Mouse (Mus musculus): ENCODE measurements around the gene Prkci.

Prkci gene

GRCm38 (mm10) chr3:31049087-31049486 is 53.5 kb downstream of the Prkci start:
- DNase-seq = no peak

- DNase-seq = no peak
Observed at GRCm38 (mm10) chr3:31050375-31050774, 54.8 kb downstream of the Prkci start.

- no peak for DNase-seq
Observed at GRCm38 (mm10) chr3:31051730-31052129, 56.2 kb downstream of the Prkci start.

DNA sequence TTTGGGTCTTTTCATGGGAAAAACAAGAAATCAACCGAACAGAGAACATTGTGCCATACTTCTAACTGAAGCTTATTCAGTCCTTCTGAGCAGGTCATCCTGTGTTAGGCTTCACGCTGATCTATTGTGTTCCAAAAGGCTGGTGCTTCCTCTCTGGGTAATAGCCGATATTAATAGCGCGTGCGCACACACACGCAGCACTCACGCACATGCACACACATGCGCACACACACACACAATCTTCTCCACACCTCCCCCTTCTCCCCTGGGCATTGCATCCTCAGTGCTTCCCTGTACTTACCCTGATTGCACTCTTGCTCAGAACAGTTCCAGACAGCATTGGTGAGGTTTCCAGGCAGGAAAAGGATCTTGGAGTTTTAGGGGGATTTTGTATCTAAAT is 57.6 kb downstream of the Prkci start:
- DNase-seq = no peak

DNA sequence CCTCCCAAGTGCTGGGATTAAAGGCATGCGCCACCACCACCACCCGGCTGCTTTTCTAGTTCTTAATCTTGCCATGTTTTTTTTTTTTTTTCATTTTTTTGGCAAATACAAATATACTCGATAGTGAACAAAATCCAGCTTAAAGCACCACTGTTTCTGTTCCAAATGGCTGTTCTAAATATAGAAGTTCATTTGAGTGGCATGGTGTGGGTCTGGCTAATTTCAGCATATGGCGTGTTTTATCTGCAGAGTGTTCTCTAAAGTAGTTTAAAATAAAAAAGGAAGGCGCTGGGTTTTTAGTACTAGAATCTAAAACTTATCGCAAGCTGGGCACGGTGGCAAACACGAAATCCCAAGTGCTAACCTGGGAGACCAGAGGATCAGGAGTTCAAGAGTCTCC is 59.3 kb downstream of the Prkci start:
- no peak for DNase-seq

DNA sequence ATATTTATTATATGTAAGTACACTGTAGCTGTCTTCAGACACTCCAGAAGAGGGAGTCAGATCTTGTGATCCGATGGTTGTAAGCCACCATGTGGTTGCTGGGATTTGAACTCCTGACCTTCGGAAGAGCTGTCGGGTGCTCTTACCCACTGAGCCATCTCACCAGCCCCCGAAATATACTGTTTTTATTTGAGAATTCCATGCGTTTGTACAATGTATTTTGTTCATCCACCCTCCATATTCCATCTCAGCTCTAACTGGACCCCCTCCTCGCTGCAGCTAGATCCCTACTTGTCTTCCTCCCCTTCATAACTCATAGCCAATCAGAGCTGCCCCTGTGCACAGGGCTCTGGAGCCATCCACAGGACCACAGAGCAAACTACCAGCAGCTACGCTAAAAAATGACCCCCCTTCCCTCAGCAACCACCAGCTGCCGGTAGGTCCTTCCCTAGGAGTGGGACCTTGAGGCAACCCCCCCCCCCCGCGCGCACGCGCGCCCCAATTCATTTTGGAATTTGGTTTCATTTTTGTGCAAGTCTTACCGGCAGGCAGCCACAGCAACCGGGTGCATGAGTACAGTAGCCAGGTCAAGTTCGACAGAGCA is 60.6 kb downstream of the Prkci start:
- DNase-seq = peak; percentile 67

GRCm38 (mm10) chr3:31056651-31057627 is 61.4 kb downstream of the Prkci start:
- peak; percentile 85 for DNase-seq

GRCm38 (mm10) chr3:31060745-31061102 is 65.2 kb downstream of the Prkci start:
- DNase-seq = no peak

DNA sequence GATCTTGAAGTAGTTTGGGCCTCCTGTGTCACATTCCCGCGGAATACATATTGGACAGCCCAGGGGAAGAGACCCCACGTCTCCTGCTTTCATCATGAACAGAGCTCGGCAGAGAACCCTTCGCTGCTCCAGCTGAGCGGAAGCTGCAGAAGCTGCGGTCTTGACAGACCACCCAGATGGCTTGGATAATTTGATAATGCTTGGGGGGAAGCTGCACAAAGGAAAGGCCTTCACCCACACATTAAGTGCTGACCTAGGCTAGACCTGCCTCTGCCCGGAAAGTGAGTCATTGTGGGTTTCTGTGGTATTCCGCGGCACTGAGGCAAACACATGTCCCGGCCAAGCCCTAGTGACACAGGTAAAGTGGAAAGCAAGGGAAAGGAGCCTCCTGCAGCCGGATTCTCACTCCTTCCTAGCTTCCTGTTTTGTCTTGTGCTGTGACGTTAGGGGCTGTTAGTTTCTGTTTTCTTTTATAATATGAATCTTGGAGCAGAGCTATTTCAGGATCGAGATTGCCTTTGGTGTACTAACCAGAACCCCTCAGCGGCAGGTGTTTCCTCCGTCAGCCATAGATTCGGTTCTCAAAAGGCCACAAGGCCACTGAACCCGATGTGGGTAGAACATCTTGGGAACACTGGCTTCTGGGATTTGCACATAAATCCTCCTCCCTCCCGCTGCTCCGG is 65.7 kb downstream of the Prkci start:
- peak; percentile 50 for DNase-seq

- DNase-seq = peak; percentile 26
Observed at GRCm38 (mm10) chr3:31061786-31062120, 66.2 kb downstream of the Prkci start.

DNA sequence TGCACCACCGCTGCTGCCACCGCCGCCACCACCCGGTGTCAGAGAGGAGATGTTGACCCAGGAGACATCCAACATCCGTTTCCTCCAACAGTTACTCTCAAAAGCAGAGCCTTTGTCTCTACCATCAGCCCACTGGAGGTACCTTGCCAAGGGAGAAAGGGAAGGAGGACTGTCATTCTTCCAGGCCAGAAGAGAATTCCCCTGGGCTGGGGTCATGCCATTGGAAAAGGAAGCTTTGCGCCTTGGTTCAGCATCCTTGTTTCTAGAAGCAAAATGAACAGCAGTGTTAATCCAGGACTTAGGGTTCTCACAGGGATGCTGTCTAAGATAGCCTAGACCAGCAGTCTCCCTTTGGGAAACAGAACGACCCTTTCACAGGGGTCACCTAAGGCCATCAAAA is 66.8 kb downstream of the Prkci start:
- no peak for DNase-seq

- DNase-seq = no peak
Observed at GRCm38 (mm10) chr3:31068482-31068881, 72.9 kb downstream of the Prkci start.

DNA sequence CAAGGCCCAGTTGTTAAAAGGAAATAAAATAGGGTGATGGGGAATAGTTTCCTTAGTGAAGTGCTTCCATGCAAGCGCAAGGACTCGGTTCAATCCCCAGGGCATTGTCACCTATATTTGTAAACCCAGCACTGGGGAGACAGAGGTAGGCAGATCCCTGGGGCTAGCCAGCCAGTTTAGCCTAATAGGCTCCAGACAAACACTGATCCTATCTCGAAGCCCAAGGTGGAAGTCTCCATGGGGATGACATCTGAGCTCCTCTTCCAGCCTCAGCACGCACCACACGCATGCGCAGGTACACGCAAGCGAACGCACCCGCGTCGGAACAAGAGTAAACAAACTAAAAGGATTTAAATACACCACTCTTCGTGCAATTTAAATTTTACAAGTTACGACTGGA is 76.3 kb downstream of the Prkci start:
- DNase-seq = no peak

- peak; percentile 48 for DNase-seq
Observed at GRCm38 (mm10) chr3:31075808-31076207, 80.3 kb downstream of the Prkci start.

DNA sequence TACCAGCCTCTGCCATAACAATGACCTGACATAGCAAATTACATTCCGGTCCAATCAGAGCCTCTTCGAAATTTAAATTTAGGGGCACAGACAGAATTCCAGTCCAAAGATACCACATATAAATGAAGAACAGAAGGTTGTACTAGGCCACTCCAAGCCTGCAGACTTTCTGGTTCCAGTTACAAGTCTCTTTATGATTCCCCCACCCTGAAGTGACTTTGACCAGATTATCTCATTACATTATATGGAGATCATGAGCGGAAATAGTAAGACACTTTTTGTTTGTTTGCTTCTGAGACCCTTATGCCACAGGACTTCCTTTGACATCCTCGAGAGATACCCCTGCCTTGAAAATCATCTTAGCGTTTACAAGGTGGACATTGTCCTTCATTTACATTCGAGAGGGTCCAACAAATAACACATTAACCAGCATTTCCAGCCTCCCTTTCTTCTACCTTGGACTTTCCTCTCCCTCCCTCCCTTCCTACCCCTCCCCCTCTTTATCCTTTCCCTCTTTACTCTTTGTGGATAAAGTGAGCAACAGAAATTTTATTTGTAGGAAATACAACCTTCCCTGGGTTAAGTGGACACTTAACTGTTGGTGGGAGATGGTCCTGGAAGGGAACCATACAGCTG is 81.6 kb downstream of the Prkci start:
- DNase-seq = no peak

DNA sequence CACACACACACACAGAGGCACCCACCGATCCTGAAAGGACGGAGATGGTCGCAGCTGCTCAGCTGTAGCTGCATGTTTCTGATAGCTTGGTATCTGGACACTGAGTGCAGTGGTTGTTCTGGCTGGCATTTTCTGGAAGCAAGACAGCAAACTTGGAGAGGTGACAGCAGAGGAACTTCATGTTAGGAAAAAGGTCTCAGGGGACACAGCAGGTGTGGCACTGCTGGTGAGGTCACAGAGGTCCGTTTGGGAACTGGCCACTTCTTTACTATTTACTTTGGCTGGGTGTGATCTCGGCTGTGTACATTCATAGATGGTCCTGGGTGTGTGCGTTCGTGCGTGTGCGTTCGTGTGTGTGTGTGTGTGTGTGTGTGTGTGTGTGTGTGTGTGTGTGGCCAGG is 83.9 kb downstream of the Prkci start:
- DNase-seq = no peak

DNA sequence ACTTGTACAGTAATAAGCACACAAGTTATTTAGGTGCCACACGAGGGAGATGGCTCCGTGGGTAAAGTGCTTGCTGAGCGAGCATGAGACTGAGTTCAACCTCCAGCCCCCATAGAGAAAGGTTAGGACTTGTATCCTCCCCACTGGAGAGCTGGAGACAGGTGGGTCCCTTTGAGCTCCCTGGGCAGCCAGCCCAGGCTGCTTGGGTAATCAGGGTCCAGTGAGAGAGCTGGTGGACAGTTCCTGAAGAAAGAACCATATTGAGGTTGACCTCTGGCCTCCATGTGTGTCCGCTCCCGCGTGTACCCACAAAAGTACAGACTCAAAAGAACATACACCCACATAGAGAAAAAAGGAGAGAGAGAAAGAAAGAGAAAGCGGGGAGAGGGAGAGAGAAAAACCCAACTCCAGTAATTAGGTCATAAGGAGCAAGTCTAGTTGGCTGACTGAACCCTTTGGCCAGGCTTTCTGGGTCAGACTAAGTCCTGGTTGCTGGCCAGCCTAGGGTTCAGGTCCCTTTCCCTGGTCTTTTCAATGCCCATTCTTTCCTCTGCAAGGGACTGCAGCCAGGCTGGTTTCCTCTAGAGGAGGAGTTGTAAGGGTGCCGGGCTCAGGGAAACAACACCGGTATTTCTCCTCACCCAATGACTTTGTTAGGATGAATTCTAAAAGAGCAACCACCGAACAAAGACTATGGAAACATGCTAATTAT is 85.4 kb downstream of the Prkci start:
- DNase-seq = peak; percentile 47

DNA sequence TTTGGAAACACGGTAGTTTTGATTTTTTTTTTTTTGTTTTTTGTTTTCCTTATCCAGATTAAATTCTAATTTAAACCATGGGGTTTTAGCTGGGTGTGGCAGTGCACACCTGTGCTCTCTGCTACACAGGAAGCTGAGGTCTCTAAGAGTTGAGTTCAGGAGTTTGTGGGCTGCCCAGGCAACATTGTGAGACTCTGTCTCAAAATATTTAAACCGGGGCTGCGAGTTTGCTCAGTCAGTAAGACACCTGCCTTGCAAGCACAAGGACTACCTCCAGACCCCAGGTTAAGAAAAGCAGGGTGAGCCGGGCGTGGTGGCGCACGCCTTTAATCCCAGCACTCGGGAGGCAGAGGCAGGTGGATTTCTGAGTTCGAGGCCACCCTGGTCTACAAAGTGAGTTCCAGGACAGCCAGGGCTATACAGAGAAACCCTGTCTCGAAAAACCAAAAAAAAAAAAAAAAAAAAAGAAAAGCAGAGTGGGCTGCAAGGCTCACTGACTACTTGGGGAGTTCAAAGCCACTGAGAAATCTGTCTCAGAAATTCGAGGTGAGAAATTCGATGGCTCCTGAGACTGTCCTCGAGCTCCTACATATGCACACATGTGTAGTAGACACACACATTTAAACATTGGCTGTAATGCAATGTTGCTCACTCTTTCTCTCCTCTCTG is 87.4 kb downstream of the Prkci start:
- DNase-seq = no peak

DNA sequence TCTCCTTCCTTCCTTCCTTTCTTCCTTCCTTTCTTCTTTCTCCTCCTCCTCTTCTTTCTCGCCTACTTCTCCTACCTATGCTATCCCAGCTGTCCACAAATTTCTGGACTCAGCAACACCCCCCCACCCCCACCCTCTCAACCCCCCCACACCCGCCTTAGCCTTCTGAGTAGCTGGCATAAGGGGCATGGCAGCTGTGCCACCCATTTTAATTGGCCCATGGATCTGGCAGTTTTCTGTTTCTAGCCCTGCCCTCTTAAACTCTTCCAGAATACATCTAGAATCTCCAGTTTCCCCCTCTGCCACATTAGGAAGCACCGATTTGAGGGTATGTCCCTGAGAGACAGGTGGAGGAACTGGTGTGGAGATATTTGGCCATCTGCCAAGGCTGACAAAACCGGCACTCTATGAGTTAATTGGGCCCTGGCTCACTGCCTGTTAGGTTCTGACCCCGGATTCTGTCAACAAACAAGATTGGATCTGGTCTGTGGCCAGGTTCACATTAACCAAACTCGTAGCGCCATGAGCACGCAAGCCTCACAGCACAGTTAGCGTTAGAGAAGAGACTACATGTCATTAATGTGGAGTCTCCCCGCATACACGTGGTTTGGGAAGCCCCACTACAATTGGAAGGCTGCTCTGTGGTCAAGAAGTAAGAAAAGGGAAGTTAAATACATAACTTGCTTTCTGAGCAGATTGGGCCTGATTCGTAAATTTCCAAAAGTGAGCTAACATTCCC is 88.1 kb downstream of the Prkci start:
- DNase-seq = peak; percentile 79

DNA sequence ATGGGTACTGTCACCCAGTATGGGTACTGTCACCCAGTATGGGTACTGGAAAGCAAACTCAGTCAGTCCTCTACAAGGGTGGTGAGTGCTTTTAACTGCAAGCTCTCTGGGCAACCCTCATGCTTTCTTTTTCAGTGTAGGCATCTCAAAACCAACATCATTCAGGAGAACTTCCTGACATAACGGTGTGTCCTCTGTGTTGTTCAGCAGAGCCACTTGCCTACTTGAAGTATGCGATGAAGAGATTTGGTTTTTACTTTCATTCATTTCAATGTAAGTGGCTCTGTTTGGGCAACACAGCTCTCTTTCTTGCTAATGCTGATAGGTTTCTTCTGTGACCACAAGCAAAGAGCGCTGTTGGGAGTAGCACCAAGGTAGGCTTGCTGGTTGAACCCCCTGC is 89.5 kb downstream of the Prkci start:
- no peak for DNase-seq

All from kidney, postnatal 10 days (tissue).